Mouse (Mus musculus): ENCODE results near the gene Glipr2. TPM values are rescaled to one million over a fixed set of nuclear protein-coding genes. Genes with fewer than 3 reads are reported as not detected.

Gene Glipr2
- total and polyA plus RNA-seq, 3 experiments: 60.3 to 146 (median 62.8) TPM

DNA sequence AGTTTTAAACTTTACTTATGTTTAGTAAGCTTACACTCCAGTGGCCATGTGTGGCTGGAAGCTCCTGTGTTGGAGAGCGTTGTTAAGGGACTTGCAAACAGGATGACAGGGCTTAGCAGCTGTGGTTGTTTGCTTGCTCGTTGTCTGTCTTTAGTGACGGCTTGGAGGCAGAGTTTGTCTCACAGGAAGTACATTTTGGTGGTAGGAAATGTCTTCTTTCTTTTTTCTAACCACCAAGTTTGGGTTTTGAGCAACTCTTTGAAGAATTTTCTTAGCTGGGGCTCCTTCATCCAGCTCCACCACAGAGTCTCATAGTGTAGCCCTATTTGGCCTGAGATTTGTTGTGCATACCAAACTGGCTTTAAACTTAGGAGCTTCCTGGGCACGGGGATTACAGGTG, 65.1 kb downstream of the Glipr2 start:
- no peak for DNase-seq (ENCODE audit: extremely low read depth)
- H3K27ac ChIP-seq (ENCODE audit: insufficient read depth, low read depth): no peak overlapping the region
- in situ Hi-C loops (cut with MboI; ENCODE audit: low pct_ligation_motif_present, low pct_unique_long_range_greater_than_20kb, low sequenced_read_pairs): no loop called here
- no peaks in the 10 kb centered on the region for H3K27me3 ChIP-seq (replicated peaks)
- no peak overlapping the region for H3K9ac ChIP-seq (ENCODE audit: insufficient read depth, low read depth)
- dilution Hi-C loops (cut with MboI; ENCODE audit: extremely low pct_ligation_motif_present, extremely low pct_unique_long_range_greater_than_20kb, low sequenced_read_pairs): no loop called here
- peaks cover 66% of the 10 kb centered on the region for H3K79me2 ChIP-seq (replicated peaks; ENCODE audit: control insufficient read depth, extremely low read depth, insufficient read depth, poor library complexity, severe bottlenecking)
- no peaks in the 10 kb centered on the region for H3K9me3 ChIP-seq (replicated peaks; ENCODE audit: low read length)
- H3K4me1 ChIP-seq (ENCODE audit: control insufficient read depth in 1 of 2, insufficient read depth in 2 of 2): peaks cover 0 to 31% of the 10 kb centered on the region in 2 experiments; a peak in 2 of 4 replicates
- TF ChIP-seq MAX (IDR thresholded peaks at IDR 0.05; ENCODE audit: low read length): no peak
- TF ChIP-seq ELF1 (IDR thresholded peaks at IDR 0.05; ENCODE audit: low read depth, low read length): no peak
- TF ChIP-seq EP300 (IDR thresholded peaks at IDR 0.05; ENCODE audit: low read length): no peak
- no peak for TF ChIP-seq MXI1 (IDR thresholded peaks at IDR 0.05; ENCODE audit: low read depth, low read length)
- TF ChIP-seq E2F4 (IDR thresholded peaks at IDR 0.05; ENCODE audit: insufficient replicate concordance, low read depth, low read length): no peak
- TF ChIP-seq ZC3H11A (IDR thresholded peaks at IDR 0.05; ENCODE audit: low read depth, low read length): no peak
- TF ChIP-seq ZMIZ1 (IDR thresholded peaks at IDR 0.05; ENCODE audit: low read depth, low read length): no peak
- TF ChIP-seq USF2 (conservative IDR thresholded peaks at IDR 0.05; ENCODE audit: low read depth, low read length): no peak
- TF ChIP-seq JUND (conservative IDR thresholded peaks at IDR 0.05; ENCODE audit: low read depth, low read length): no peak
- TF ChIP-seq CTCF (conservative IDR thresholded peaks at IDR 0.05 in 1 of 2, IDR thresholded peaks at IDR 0.05 in 1 of 2; ENCODE audit: low read depth in 2 of 2, low read length in 2 of 2): no peak
- TF ChIP-seq SMC3 (IDR thresholded peaks at IDR 0.05; ENCODE audit: low read depth, low read length): no peak
- TF ChIP-seq ETS1 (conservative IDR thresholded peaks at IDR 0.05; ENCODE audit: low read depth, low read length): no peak
- no peak for TF ChIP-seq RAD21 (IDR thresholded peaks at IDR 0.05; ENCODE audit: low read depth, low read length)
- TF ChIP-seq MYC (IDR thresholded peaks at IDR 0.05; ENCODE audit: low read depth, low read length): no peak
- H3K4me2 ChIP-seq (ENCODE audit: insufficient read depth, low read depth, poor library complexity, severe bottlenecking): no peak overlapping the region
- no peak overlapping the region for H3K4me3 ChIP-seq (replicated peaks in 1 of 3; ENCODE audit: low read depth in 2 of 3, low read length in 2 of 3, poor library complexity in 1 of 3)
- peaks cover 83 to 100% of the 10 kb centered on the region in 2 experiments for H3K36me3 ChIP-seq (replicated peaks in 1 of 2; ENCODE audit: control insufficient read depth in 1 of 2, insufficient read depth in 1 of 2, low read length in 1 of 2)

DNA sequence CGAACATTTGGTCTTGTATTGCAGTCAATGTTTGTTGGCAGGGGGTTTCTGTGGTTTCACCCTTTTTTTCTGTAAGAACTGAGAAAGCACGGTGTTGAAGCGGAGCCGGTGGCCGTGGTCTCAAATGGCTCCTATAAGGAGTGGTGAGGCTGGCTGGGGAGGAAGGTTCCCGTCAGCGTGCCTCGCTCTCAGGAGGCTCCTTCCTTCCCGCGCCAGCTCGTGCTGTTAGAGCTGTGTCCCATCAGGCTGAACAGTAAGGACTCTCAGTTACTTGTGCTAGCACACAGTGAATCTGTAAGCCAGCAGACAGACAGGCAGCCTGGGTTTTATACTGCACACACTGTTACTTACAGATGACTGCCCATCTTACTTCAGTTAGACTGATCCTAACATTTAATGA, 65.6 kb downstream of the Glipr2 start:
- no peaks in the 10 kb centered on the region for H3K9me3 ChIP-seq (replicated peaks; ENCODE audit: low read length)
- dilution Hi-C loops (cut with MboI; ENCODE audit: extremely low pct_ligation_motif_present, extremely low pct_unique_long_range_greater_than_20kb, low sequenced_read_pairs) (no loop called here), in situ Hi-C loops (cut with MboI; ENCODE audit: low pct_ligation_motif_present, low pct_unique_long_range_greater_than_20kb, low sequenced_read_pairs) (no loop called here)
- no peak for TF ChIP-seq MYC (IDR thresholded peaks at IDR 0.05; ENCODE audit: low read depth, low read length)
- TF ChIP-seq GABPA (IDR thresholded peaks at IDR 0.05; ENCODE audit: insufficient replicate concordance, low read depth, low read length): no peak
- TF ChIP-seq MXI1 (IDR thresholded peaks at IDR 0.05; ENCODE audit: low read depth, low read length): no peak
- peaks cover 0 to 27% of the 10 kb centered on the region in 2 experiments; a peak in 2 of 4 replicates for H3K4me1 ChIP-seq (ENCODE audit: control insufficient read depth in 1 of 2, insufficient read depth in 2 of 2)
- no peak overlapping the region for H3K9ac ChIP-seq (ENCODE audit: insufficient read depth, low read depth)
- H3K36me3 ChIP-seq (replicated peaks in 1 of 2; ENCODE audit: control insufficient read depth in 1 of 2, insufficient read depth in 1 of 2, low read length in 1 of 2): peaks cover 85 to 100% of the 10 kb centered on the region in 2 experiments
- H3K79me2 ChIP-seq (replicated peaks; ENCODE audit: control insufficient read depth, extremely low read depth, insufficient read depth, poor library complexity, severe bottlenecking): peaks cover 62% of the 10 kb centered on the region
- no peak for DNase-seq (ENCODE audit: extremely low read depth)
- H3K4me3 ChIP-seq (replicated peaks in 1 of 3; ENCODE audit: low read depth in 2 of 3, low read length in 2 of 3, poor library complexity in 1 of 3): no peak overlapping the region
- H3K4me2 ChIP-seq (ENCODE audit: insufficient read depth, low read depth, poor library complexity, severe bottlenecking): no peak overlapping the region
- no peak overlapping the region for H3K27ac ChIP-seq (ENCODE audit: insufficient read depth, low read depth)
- no peaks in the 10 kb centered on the region for H3K27me3 ChIP-seq (replicated peaks)

Measured in CH12.LX (cell line).